Mouse (Mus musculus) kidney, adult 18-20 months (tissue): ENCODE data around the gene Apoa4.
A peak's percentile ranks its signal among the peaks of the same experiment; 100 is the strongest.

Experiments
- DNase-seq: peaks from one replicate; pipeline ENCODE4 v3.0.0; 2021

Gene Apoa4

GRCm38 (mm10) chr9:46228491-46228890 lies 12.0 kb upstream of the Apoa4 start, which contains the start of gene Apoa1:
Apoa1 (plus strand) TSS chr9:46228580.
- DNase-seq, result no peak

- DNase-seq, result peak; percentile 89
Observed at GRCm38 (mm10) chr9:46229573-46230449, 10.7 kb upstream of the Apoa4 start.

DNA sequence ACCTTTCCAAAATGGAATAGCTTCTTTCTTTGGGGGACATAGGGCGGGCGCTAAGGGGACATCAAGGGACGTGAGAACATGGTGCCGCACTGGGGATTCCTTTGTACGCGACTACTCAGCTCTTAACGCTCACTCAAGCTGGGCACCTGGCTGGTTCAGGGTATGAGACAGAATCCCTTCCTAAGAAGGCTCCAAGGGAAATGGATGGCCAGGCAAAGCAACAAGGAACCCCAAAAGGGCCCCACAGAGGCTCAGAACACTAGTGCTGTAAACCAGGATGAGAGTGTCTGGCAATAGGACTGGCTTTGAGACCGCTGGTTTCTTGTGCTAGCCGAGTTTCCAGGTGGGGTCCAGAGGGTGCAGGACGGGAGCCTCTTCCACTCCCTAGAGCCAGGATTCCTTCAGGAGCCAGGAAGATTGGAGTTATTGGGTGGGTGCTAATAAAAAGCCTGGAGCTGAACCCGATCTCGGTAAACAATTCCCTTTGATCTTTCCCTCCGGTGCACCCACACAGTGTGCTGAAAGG lies 10.0 kb upstream of the Apoa4 start:
- no peak for DNase-seq

GRCm38 (mm10) chr9:46235196-46235595 lies 5.3 kb upstream of the Apoa4 start:
- DNase-seq, result peak; percentile 61

DNA sequence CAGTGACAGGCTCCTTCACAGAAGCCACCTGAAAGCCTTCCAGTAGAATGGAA lies 5.1 kb upstream of the Apoa4 start, which contains the start of gene Apoc3:
Gene Apoc3 (minus strand): TSS at position 41 of the 53 bp plus-strand sequence.
- no peak for DNase-seq

GRCm38 (mm10) chr9:46235649-46236048 lies 4.8 kb upstream of the Apoa4 start:
- DNase-seq, result peak; percentile 45

DNA sequence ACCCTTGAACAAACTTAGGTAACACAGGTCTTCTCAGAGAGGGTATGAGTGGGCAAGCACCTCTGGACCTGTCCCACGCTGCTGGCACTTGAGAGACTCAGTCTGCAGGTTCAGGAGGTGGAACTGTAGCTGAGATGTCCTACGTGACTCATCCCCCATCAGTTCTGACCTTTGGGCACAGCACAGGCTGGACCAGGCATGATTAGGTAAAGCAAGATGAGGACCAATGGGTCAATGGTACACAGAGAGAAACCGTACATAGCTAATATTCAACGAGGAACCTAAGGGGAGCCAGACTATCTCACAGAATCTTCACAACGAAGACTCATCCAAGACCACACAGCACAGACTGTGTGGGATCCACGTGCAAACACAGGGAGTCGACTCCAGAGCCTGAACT lies 1.6 kb upstream of the Apoa4 start:
- DNase-seq, result no peak

GRCm38 (mm10) chr9:46241818-46242217 lies 1.3 kb downstream of the Apoa4 start:
- no peak for DNase-seq

DNA sequence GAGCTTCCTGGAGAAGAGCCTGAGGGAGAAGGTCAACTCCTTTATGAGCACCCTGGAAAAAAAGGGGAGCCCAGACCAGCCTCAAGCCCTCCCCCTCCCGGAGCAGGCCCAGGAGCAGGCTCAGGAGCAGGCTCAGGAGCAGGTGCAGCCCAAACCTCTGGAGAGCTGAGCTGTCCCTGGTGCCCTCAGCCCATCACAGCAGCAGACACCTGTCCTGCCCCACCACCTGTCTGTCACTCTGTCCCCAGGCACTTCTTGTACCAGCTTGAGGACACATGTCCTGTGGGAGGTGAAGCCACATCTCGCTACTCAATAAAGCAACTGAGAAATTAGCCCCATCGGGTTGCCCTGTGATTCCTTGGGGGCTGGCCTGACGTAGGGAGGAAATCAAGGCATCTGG lies 2.6 kb downstream of the Apoa4 start:
- no peak for DNase-seq

GRCm38 (mm10) chr9:46243584-46243983 lies 3.1 kb downstream of the Apoa4 start:
- DNase-seq, result no peak

DNA sequence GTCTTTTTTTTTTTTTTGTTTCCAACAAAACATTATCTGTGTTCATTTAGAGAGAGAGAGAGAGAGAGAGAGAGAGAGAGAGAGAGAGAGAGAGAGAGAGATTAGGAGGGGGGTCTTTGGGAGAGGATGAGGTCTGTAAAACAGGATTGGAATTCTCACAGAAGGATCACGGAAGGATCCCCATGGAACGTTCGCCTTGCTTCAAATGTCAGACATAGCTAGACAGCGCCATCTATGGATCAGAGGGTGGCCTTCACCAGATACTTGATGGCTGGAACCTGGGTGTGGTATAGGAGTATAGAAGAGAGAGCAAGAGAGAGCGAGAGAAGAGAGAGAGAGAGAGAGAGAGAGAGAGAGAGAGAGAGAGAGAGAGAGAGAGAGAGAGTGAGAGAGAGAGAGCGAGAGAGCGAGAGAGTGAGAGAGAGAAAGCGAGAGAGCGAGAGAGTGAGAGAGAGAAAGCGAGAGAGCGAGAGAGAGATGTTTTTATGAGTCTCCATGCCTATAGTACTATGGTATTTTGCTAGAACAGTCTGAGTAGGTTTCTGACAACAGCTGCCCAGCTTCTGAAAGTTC lies 6.3 kb downstream of the Apoa4 start:
- DNase-seq, result peak; percentile 66

- no peak for DNase-seq
Observed at GRCm38 (mm10) chr9:46256177-46256576, 15.7 kb downstream of the Apoa4 start.

DNA sequence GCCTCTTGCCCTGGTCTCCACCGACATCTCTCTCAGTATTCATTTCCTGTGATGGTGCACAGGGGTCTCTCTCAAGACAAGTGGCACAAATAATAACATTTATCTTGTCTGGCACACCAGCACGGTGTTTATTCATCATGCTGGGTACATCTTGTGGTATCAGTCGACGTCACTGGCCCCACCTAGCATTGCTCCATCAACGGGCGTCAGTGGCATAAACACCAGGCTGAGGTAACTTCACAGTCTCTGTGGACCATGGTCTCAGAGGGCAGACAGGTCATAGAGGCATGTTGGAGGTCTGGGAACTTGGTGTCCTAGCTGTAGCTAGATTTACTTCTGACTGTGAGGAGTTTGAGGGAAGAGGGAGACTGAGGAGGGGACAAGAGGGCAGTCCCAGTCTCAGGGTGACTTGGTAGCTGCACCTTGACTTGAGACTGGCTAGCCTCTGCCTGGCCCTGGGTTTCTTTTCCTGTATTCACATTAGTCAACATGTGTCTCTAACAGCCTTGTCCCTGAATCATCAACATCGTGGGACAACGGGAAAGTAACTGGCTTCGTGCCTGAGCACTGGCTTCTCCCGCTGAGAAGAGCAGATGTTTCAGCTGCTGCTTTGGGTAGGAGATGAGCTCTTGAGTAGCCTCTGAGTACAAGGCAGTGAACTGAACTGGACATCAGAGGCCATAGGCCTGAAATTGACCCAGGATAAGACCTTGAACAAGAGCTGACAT lies 16.3 kb downstream of the Apoa4 start:
- no peak for DNase-seq

GRCm38 (mm10) chr9:46257546-46257945 lies 17.1 kb downstream of the Apoa4 start:
- no peak for DNase-seq

DNA sequence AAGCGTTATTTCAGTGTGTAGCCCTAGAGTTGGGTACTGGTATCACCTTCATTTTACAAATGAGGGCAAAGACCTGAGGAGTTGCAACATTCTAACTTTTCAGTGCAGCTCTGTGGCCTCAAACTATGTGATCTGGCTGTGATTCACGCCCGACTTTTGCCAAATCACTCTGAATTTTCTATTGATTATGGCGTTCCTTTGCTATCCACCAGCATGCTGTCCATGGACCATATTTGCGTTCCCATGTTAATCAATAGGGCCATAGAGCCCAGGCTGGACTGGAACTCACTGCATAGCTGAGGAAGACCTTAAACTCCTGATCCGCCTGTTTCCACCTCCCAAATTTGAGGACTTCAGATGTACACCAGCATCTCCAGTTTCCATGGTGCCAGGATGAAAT lies 18.6 kb downstream of the Apoa4 start:
- DNase-seq, result no peak

DNA sequence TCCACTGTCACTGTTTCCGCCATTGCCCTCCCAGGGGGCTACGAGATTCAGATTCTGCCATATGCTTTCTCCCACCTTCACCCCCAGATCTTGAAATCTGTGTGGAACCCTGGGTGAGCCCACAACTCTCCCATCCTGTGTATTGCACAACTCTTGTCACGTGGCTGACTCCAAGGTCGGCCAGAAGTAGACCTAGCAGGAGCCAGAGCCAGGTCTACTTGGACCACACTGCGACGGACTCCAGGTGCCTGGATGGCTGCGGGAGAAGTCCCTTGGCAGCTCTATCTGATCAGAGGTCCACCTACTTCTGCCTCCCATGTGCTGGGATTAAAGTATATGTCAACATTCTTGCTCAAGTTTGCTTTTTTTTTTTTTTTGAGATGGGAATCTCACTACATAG lies 20.6 kb downstream of the Apoa4 start:
- peak; percentile 23 for DNase-seq

- DNase-seq, result no peak
Observed at GRCm38 (mm10) chr9:46268343-46268873, 27.9 kb downstream of the Apoa4 start, which contains the start of gene Apoa5. Apoa5 (plus strand) TSS chr9:46268633.

DNA sequence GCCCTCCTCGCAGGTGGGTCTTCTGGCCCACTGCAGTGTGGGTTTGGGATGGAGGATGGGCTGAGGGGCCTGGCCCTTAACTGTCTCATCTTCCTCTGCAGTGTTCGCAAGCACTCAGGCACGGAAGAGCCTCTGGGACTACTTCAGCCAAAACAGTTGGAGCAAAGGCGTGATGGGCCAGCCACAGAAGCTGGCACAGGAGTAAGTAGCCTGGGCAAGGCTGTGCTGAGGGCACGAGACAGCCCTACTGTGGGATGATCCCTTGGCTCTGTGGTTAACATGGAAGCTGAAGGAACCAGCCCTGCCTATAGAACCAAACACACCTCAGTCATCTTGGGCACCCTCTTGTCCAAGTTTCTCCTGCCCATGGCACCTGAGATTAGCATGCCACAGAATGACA lies 28.6 kb downstream of the Apoa4 start:
- no peak for DNase-seq

DNA sequence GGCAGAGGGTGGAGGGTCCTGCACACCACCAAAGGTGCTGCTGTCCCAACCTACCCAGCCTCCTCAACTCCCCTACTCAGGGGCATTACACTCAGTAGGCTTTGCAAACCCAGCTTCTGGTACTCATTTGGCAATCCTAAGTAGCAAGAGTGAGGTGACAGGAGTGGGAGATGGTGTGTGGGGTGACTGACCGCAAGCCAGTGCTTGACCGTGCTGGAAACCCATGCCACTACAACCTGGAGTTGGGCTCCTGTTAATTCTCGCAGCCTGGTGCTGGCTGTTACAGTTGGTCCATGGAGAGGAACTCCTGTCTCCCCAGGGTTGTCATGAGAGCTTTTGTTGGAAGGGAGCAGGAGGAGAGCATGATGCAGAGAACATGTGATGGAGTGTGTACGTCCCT lies 30.3 kb downstream of the Apoa4 start:
- DNase-seq, result no peak

DNA sequence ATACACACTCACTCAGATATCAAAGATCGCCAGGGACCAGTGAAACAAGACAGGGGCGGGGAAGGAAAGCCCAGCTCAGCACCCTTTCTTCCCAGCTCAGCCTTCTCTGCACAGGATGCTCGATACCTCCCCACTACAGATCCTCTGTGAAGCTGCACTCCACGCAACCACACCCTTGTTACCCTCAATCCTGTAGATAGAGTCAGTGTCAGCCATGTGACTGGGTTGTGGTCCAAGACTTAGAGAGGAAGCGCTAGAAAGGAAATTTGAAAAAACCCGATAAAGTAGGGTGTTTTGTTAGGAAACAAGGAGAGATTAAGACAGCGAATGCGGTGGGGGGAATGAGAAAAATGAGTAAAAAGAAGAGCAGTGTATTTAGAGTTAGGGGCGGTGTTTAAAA lies 31.6 kb downstream of the Apoa4 start:
- no peak for DNase-seq

- DNase-seq, result peak; percentile 90
Observed at GRCm38 (mm10) chr9:46272677-46273454, 32.4 kb downstream of the Apoa4 start, which contains the start of gene Zpr1. Zpr1 (plus strand) TSS chr9:46273064.

- no peak for DNase-seq
Observed at GRCm38 (mm10) chr9:46274494-46274893, 34.0 kb downstream of the Apoa4 start.
